Mouse (Mus musculus) kidney, adult 18-20 months (tissue): ENCODE data around the gene Aldh3b1.

Experiments used
- DNase-seq: peaks from one replicate; pipeline ENCODE4 v3.0.0; 2021

Aldh3b1 gene

DNA sequence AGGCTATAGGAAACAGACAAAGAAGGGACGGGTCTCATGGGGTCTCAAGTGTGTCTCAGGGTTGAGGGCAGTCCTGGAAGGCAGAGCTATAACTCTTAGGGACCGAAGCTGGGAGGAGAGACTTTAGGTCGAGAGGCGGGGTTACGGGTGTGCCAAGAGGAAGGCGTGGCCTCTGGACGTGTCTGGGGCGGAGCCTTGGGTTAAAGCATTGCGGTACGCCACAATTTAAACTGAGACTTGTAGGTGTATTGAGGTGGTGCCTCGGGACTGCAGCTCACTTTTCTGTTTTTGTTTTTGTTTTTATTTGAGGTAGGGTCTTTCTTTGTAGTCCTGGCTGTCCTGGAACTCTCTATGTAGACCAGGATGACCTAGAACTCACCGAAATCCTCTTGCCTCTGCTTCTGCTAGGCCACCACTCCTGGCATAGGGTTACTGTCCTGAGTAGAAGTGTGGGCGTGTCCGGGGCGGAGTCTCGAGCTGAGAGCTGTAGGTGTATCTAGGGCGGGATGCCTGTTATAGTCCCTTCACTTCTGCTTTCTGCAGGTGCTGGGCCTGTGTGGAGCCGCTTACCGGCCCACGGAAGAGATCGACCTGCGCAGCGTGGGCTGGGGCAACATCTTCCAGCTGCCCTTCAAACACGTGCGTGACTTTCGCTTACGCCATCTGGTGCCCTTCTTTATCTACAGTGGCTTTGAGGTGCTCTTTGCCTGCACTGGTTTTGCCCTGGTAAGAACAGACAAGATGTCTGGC lies 13.6 kb upstream of the Aldh3b1 start:
- DNase-seq = peak; percentile 63

DNA sequence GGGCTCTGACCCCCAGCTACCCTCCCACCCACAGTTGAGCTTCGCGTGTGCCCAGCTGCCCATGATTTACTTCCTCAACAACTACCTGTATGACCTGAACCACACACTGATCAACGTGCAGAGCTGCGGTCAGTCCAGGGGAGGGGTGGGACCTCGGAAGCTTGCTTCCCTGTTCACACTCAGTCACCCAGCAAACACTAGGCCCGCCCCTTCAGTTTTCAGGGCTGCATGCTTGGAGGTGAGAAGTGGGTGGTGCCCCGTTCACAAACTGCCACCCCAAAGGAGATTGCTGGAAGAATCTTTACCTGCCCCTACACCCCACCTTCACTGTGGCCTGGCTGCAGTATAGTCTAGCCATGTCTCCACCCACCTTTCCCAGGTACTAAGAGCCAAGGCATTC lies 12.7 kb upstream of the Aldh3b1 start:
- no peak for DNase-seq

DNA sequence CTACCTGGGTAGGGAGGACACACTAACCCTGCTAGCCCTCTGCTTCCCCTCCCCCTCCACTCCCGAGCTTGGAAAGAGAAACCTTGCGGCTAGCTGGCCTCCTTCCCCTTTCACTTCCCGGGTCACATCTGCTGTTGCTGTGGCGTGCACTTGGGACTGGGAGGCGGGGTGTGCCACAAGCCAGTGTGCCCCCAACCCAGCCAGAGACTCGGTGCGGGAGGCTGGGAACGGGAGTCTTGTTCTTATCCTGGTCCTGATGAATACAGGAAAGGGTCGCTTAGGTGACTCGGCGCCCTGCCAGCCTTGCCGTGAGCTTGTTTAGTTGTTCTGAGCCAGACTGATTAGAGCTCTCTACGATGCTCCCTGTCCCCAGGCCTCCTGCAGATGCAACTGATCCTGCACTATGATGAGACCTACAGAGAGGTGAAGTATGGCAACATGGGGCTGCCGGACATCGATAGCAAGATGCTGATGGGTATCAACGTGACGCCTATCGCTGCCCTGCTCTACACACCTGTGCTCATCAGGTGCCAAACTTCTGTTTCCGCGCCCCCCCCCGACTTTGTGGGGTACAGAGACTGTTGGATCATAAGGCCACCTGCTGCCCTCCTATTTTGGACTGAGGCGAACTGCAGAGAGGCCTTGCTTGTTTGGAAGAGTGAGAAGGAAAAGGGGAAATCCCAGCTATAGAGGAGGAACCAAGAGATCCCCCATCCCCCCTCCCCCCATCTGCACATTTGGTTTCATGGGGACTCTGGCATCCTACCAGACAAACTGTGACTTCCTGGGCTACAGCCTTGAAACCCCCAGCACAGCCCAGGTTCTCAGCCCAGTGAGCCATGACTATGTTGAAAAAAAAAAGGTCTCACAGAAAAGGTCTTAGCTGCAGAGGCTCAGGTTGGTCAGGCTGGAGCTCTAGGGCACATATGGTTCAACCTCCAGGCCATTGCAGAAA lies 6.6 kb upstream of the Aldh3b1 start:
- peak; percentile 75 for DNase-seq

DNA sequence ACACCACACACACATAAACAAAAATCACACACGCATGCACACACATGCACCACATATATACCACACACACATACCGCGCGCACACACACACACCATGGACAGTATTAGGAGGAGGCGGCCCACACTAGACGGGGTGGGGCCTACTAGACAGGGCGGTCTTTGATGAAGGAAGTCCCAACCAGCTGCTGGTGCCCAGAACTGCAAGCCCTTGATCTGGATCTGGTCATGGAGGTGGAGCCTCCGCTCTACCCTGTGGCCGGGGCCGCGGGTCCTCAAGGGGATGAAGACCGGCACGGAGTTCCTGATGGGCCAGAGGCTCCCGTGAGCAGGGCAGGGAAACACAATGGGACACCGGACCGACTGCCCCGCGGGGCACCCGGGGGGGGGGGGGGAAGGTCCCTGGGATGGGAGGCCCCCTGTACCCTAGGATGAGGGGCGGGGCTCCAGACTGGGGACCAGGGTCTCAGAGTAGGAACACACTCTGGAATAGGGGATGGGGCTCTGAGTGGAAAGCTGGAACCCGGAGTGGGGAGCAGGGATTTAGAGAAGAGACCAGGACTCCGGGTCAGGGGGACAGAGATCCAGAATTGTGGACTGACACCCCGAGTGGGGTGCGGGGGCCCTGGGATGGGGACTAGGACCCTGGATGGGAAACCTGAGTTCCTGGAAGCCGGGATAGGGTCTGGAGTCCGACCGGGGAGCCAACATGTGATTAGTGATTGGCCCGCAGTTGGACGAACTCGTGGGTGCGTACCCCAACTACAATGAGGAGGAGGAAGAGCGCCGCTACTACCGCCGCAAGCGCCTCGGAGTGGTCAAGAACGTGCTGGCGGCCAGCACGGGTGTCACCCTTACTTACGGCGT lies 5.7 kb upstream of the Aldh3b1 start, which contains the start of gene Unc93b1:
Gene Unc93b1 (plus strand): TSS at position 155 of the 864 bp plus-strand sequence.
- peak; percentile 66 for DNase-seq

DNA sequence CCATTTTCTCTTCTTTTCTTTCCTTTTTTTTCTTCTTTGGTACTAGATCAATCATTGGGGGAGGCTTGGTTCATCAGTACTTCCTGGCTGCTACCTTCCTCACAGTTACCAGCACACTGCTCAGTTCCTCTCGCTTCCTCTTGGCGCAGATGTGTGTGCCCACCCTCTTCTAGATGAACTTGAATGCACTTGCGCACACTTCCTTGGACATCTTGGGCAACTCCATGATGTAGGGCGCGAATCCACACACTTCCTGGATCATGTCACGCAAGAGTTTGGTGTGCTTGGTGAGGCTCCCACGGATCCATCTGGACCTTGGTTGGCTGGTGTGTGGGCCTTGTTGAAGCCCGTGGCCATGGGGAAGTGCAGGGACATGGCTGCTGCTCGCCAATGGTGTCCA lies 2.1 kb upstream of the Aldh3b1 start:
- DNase-seq = no peak

DNA sequence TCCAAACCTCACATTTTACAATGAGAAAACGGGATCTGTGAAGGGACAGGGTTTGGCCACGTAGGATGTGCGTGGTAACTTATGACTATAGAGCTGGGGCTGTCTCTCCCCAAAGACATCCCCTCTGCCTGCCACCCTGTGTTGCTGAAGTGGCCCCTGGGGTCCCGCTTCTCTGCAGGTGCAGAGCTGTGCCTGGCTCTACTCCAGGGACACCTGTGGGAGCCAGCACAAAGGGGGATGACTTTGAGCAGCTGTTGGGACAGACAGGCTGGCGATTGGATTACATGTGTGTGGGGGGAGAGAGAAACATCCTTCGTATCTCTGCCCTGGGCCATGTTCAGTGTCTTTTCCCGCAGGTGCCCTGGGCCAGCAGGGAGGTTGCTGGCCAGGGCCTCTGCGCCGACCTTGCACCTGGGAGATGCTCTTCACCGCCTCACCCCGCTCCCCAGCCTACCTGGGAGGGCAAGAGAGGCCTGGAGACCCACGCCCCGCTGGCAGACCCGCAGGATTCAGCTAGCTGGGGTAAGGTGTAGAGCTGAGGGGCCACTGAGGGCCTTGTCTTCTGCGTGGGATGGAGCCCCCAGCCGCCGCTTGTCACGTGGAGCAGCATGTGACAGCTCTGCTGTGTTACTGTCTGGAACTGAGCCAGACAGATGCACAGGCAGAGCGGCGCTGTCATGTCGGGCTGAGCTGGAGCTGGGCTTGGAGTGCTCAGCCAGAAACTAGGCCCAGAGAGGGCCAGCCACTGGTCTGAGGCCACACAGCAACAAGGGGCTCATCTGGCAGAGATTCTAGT lies 852 bp upstream of the Aldh3b1 start:
- no peak for DNase-seq

DNA sequence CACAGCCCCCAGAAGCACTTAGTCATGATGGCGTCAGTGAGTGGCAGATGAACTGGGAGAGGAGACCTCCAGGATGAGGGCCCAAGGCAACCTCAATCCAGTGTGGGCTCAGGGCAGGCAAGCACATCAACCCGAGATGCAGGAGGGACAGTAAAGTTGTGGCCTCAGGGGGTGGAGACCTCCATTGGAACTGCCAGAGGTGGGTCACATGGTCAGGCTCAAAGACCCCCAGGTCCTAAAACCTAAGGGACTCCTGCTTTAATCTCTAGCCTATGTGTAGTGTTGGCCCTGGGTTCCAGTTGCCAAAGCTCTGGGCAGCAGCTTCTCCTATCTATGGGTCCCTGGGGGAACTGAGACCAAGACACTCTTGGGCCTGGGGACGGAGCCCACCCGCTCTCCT lies 829 bp downstream of the Aldh3b1 start:
- no peak for DNase-seq

DNA sequence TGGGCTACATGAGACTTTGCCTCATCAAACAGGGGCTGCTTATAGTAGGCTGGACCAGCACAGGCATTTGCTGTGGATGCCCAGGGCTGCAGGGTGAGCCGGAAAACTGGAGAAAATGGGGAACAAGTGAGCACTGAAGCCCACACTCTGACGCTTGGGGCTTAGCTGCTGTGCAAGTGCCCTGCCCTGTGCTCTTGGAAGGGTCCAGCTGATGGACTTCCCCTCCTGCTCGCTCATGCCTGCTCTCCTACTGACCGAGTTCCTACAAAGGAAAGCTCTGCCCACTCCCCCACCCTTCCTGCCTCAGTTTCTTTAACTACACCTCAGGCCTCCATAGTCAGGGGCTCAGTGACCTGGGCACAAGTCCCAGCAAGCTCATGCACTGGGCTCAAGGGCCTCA lies 1.6 kb downstream of the Aldh3b1 start:
- DNase-seq = no peak

DNA sequence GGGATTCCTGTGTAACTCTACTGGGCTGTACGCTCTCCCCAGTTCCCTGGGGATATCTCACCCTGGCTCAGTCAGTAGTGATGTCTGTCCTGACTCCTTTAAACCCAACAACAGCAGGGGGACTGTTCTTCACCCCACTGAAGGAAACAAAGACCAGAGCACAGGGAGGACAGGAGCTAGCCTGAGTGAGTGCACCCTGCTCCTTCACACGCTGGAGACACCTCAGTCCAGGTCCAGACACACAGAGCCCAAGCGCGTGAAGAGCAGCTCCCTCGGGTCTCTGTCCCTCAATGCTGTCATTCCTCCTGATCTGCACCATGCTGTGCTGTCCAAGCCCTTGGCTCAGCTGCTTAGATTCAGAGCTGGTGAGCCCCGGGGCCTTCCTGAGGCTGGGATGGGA lies 2.9 kb downstream of the Aldh3b1 start:
- DNase-seq = no peak

DNA sequence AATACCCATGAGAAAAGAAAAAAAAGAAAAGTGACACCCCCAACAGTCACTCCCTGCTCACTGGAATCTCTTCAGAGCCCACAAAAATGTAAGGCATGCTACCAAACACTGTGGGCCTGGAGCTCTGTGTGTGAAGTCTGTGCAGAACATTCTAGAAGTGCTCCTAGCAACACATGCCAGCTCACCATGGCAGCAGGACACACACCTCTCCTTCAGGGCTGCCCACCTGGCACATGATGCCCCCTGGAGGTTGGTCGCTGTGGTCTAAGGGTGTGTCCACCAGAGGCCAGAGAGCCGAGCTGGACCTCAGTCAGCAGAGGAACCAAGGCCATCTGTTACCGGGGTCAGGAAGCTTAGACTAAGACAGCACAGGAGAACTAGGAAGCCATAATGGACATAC lies 3.3 kb downstream of the Aldh3b1 start:
- no peak for DNase-seq

DNA sequence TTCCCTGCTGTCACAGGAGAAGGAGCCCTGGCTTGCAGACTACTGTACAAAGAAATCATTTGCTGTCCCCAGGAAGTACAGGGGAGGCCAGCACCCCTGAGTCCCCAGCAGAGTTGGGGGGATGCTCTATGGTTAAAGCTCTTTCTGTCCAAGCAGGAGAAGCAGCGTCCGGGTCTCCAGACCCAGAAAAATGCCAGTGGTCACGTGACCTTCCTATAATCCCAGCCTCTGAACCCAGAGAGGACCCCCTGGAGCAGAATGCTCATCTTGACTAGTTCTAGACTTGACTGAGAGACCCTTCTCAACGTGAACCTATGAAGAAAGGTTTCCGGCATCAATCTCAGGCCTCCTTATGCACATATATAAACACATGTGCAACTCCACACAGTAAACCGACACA lies 3.7 kb downstream of the Aldh3b1 start:
- DNase-seq = no peak

DNA sequence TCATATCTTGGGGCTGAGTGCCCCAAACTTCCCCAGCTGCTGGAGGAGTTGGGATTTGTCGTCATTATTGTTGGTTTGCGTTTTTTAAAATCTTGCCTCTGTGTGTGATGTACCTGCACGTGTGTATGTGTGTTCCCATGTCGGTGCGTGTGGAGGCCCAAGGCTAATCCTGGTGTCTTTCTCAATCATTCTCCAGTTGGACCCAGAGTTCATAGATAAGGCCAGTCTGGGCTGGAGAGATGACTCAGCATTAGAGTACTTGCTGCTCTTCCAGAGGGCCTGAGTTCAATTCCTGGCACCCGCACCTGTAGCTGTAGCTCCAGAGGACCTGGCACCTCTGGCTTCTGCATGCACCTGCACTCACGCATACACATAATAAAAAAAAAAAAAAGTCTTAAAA lies 4.7 kb downstream of the Aldh3b1 start:
- DNase-seq = no peak

DNA sequence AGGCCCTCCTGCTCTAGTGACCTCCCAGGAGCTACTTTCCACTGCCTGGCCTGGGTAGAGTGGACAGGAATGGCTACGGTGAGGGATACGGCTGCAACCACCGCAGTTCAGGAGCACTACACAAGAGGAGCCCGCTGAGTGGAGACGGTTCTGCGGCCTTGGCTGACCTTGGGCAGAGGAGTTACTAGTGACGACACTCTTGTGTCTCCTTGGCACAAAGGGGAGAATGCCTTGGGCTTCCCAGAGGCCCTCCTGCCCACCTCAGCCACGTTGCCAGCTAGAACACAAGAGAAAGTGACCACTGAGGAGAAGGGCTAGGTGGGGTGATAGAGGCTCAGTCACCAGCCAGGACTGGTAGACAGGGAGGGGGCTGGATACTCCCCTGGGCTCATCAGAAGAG lies 5.4 kb downstream of the Aldh3b1 start:
- no peak for DNase-seq

DNA sequence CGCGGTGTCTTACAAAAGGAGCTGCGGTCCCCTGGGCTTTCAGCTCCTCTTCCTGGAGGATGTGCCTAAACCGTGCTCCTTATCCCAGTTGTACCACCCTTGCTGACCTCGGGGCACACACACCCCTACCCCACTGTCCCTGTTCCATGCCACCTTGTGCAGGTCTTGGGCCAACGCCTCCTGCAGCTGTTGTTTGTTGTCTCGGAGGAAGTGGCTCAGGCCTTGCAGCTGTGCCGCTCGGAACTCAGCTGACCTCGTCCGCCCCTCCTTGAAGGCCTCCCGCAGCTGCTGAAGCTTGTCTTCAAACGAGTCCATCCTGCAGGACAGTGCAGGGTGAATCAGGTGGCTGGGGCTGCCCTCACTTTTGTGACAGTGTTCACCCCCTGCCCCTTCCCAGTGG lies 6.0 kb downstream of the Aldh3b1 start:
- no peak for DNase-seq

DNA sequence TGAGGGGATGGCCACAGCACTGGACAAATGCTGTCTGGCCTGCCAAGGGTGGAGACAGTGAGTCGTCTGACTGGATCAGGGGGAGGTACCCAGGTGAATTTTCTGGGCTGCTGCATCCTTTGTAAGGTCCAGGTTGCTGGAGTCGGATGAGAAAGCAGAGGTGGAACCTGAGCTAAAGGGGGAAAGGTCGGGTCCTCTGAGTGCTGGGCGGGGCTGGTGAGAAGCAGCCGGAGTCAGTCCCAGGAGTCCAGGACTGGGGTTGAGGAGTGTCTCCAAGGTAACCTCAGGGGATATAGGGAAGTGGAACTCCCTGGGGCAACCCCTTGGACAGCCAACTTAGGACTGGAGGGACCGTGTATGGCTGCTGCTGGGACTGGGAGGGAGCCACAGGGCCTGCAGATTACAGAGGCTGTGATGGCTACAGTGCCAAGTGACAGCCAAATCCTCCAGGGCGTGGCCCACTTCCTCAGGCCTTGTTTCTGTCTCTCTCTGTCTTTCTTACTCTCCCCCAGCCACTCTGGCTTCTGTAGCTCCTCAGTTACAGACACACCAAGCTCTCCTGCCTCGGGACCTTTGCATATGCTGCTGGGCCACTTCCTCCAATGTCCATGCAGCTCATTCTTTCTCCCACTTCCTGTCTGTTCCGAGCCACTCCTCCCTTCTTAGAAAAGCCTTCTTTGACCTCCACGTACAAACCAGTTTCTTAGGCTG lies 6.8 kb downstream of the Aldh3b1 start:
- no peak for DNase-seq

DNA sequence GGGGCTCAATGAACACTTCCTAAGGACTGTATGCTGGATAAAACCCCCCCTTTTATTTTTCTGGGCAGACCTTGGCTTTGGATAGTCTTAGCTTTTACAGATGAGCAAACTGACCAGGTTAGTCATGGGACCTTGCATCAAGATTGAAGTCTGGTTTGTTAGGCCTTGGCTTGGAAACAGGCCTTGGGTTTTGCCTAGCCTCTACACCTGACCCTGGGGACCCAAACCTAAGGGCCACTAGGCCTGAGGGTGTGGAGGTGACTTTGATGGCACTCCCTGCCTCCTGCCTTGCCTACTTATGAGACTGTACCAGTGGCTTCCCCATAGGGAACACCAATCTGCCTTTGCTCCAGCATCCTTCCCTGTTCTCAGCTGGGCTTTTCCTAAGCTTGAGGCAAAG lies 9.7 kb downstream of the Aldh3b1 start:
- no peak for DNase-seq

DNA sequence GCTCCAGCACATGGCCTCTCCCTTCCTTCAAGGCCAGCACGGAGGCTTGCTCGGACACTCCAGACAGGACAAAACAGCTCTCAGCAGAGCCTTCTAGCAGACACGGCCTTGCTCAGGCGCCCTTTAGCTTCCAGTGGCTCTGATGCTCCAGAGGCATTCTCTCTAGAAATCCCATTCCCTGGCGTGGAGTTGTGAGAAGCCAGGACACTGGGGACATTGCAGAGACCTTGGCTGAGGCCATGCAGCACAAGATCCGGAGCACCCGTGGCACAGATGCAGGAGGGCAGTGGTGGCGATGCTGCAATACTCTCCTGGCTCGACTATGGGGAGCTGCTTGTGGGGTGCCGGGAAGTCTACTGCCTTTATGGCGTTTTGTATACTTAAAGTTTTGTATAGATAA lies 12.9 kb downstream of the Aldh3b1 start:
- no peak for DNase-seq

DNA sequence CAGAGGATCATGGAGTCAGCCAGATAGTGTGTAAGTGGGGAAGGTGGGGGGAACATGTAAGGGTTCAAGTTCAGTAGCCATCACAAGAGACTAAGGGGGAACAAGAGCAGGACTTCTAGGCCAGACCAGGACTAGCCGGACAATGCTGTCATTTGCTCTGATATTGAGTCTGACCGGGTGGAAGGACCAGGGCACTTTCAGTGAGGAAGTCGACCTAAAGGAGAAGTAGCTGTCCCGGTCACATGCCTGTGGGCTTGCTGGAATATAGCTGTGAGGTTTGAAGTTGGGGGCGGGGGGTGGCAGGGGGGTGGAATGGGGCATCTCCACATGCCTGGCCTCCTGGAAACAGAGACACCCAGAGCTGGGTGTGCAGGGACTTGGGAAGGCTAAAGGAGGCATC lies 15.1 kb downstream of the Aldh3b1 start:
- no peak for DNase-seq

DNA sequence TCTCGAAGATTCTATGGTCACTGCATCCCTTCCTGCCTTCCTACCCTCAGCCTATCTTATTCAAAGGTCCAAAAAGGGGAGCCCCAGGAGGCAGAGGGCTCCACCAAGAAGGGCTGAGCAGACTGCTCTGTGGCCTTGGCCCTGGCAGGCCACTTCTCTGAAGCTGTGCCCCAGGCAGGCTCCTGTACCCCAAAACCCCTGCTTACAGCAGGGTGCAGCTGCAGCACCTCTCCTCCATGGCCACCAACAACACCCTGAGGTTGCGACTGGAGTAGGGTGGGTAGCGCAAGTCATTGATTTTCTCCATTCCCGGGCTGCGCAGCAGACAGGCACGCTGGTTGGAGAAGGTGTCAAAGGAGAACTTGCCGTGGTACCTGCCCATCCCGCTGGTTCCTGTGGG lies 15.9 kb downstream of the Aldh3b1 start:
- no peak for DNase-seq

DNA sequence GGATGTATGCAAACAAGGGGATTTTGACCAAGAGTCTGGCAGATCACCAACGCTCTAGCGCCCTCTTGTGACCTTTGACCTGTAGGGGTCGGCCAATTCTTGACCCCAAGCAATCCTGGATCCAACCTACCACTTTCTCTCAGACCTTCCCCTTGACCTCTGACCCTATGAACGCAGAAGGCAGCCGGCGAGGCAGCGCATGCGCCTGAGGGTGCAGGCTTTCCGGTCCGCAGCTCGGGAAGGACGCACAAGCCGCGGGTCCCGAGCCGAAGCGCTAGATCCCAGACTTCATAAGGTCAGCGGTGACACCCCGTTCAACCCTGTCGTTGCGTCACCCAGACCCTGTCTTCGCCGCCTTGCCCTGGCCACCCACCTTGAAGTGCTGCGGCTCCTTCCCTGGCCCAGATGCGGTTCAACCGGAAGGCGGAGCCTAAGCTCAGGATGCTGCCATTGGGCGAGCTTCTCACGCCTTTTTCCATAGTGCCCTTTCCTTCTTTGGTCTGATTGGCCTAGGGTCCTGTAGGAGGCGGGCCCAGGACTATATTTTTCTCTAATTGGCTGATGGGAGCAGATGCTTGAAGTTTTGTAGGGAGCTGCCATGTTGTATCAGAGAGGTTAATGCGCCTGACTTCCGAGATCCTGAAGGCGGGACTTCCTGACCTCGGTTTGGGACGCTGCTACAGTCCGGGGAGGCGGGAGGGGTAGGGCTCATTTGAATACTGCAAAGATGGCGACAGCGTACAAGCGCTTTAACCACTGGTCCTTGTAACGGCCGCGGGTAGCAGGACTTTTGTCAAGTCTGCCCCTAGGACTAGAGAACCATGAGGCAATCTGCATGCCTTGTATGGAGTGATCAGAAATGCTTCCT lies 17.0 kb downstream of the Aldh3b1 start, which contains the start of gene Ndufs8:
Gene Ndufs8 (minus strand): TSS at position 438 of the 868 bp plus-strand sequence.
- peak; percentile 94 for DNase-seq
